Mouse (Mus musculus) T-helper 2 cell (primary cell): ENCODE measurements around the gene Mapk8ip1.

Experiments
- in situ Hi-C: fragments of 300-600 bp; cut with MboI, MseI; formaldehyde crosslinking; loops from one replicate; pipeline ENCODE4 v1.15.1; 2025; ENCODE audit warnings: high pct_unique_total_duplicates

The Mapk8ip1 gene

GRCm38 (mm10) chr2:92375099-92375623, 25.9 kb downstream of the Mapk8ip1 start:
- in situ Hi-C loops = loop anchor here (5.0 kb wide), 1 partner anchor 62 kb away; no protein-coding TSS in a partner anchor

DNA sequence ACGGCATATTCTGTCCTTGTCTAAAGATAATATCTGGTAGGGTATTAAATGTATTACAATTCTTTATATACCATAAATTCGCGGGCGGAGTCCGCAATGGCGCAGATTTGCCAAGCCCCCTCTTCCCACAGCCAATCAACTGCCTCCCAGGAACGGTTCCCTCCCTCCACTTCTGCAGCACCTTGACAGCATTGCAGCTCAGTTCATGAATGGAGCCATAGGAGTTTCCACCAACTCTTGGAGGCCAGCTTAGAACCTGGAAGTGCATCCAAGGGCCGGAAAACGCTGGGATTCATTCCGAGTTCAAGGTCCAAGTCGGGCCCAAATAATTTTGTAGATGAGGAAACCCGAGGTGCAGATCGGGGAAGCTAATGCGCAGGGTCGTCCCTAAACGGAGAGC, 26.5 kb downstream of the Mapk8ip1 start, which contains the start of the genes Pex16 and Large2:
TSS of gene Pex16 (plus strand) at position 163 of the 400 bp plus-strand sequence.
TSS of gene Large2 (minus strand) at position 356 of the 400 bp plus-strand sequence.
- in situ Hi-C loops = no loop called here

DNA sequence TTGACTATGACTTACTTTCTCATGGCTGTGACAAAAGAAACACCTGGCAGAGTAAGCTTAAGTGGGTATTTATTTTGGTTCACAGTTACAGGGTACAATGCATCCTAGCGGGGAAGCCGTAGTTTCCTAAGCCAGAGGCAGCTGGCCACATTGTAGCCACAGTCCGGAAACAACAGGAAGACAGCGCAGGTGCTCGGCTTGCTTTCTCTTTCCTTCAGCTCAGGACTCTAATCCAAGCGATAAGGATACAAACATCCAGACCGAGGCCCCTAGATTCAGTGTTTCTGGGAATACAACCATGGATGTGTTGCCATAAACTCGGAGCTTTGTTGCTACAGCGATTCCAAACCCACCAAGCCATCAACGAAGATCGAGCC, 27.6 kb downstream of the Mapk8ip1 start:
- in situ Hi-C loops = no loop called here

GRCm38 (mm10) chr2:92372767-92373436, 28.2 kb downstream of the Mapk8ip1 start:
- in situ Hi-C loops = no loop called here

GRCm38 (mm10) chr2:92371971-92372690, 28.9 kb downstream of the Mapk8ip1 start:
- in situ Hi-C loops = no loop called here

GRCm38 (mm10) chr2:92370821-92371805, 29.9 kb downstream of the Mapk8ip1 start:
- in situ Hi-C loops = no loop called here

GRCm38 (mm10) chr2:92370375-92370774, 30.7 kb downstream of the Mapk8ip1 start:
- in situ Hi-C loops = no loop called here

DNA sequence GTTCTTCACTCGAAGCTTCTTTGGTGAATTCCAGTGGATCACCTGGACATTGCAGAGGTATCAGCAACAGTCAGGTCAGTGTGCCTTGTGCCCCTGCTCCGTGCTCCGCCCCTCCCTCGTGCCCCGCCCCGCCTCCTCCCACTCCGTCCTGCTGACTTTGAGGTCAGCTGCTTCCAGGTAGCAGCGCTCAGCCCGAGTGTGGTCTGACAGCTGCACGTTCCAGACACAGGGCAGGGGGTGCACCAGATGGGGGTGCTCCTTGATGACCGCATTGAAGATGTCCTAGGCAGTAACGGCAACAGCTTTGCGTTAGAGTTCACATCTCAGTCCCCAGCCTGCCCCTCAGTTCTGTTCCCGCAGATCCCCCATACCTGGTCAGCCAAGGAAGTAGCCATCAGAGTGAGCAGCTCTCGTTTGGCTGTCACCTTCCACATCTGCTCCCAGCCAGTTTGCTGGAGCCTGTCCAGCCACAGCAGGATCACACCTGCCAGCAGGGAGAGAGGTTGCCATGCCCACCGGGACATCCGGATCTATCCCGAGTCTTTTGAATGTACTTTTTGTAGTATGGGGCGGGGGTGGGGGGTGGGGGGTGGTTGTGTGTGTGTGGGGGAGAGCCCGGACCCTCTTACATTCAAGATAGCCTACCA, 33.6 kb downstream of the Mapk8ip1 start:
- in situ Hi-C loops = no loop called here

DNA sequence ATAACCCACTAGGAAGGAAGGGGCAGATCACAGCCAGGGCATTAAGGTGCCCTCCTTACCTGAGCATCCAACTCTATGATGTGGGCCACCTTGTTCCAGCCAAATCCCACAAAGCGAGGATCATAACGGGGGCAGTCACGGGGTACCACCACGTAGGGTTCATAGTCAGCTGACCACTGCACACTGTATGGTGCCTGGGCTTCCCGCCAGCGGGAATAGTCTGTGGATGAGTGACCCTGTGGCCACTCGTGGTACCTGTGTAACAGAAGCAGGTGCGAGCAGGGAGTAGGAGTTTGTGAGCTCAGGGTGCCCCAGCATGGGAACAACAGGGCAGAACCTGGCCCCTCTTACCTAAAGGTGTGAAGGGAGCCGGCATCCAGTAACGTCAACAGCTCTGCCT, 35.5 kb downstream of the Mapk8ip1 start:
- in situ Hi-C loops = no loop called here

DNA sequence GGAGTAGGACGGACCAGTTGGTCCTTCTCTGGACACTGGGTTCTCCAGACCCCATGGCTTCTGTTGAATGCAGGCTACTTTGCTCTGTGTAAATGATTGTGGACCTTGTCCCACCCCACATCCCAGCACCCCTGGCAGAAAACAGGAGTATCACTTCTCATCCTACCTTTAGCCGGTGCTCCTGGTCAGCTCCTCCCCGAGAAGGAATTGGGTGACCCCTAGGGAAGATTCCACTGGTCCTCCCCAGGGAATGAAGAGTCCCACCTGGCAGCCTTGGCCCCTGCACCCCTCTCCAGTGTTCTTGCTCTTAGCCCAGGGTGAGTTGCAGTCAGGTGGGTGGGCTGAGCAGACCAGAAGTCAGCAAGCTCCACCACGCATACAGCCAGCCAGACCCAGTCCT, 37.0 kb downstream of the Mapk8ip1 start:
- in situ Hi-C loops = no loop called here

- in situ Hi-C loops = no loop called here
Observed at GRCm38 (mm10) chr2:92362571-92363228, 38.4 kb downstream of the Mapk8ip1 start.

DNA sequence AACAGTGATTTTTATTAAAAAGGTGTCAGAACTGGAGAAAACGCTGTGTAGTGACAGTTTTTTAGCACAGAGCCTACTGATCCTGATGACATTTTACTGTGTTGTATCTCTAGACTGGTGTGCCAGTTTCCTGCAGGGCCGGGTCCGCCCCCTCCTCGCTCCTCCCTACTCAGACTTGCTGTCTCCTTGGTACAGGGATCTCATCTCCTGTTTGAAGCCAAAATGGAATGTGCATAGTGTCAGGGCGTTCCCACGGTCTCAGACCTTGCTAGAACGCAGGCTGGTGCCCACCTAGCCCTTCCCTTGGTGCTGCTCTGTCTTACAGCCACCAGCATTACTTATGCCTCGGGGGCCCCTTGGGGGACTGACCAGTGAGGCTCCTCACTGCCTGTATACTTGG, 39.3 kb downstream of the Mapk8ip1 start:
- in situ Hi-C loops = no loop called here

DNA sequence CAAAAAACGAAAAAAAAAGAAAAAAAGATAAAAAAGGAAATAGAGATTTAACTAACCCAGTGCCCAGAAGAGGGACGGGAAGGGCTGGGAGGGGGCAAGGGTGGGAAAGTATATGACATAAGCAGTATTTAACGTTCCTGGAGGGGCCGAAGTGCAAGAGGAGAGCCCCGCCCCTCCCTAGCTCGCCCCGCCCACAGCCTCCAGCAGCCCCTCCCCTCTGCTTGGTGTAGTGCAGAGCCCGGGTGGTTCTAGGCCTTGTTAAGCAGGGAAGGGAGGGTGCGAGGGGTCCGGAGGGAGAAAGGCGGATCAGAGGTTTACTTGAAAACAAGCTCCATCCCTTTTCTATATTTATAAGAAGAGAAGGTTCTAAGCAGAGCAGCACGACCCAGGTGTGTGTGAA, 40.2 kb downstream of the Mapk8ip1 start:
- in situ Hi-C loops = no loop called here

DNA sequence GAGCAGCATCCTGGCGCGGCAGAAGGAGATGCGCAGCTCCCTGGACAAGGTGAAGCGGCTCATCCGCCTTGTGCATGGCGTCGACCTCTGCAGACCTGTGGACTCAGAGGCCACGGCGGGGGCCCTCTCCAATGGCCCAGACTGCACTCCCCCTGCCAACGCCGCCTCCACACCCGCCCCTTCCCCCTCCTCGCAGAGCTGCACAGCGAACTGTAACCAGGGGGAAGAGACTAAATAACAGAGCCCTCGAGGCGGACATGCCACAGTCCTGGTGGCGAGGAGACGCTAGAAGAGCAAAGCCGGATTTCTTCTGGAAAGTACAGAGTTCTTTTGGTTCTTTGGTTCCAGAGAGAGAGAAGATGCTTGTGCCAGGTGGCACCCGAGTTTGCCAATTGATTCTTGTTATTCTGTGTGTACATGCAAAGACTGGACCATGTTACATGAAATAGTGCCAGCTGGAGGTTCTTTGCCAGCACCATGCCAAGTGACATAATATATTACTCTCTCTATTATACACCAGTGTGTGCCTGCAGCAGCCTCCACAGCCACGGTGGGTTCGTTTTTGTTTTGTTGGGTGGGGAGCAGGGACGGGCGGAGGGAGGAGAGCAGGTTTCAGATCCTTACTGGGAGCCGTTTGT, 40.8 kb downstream of the Mapk8ip1 start:
- in situ Hi-C loops = no loop called here

DNA sequence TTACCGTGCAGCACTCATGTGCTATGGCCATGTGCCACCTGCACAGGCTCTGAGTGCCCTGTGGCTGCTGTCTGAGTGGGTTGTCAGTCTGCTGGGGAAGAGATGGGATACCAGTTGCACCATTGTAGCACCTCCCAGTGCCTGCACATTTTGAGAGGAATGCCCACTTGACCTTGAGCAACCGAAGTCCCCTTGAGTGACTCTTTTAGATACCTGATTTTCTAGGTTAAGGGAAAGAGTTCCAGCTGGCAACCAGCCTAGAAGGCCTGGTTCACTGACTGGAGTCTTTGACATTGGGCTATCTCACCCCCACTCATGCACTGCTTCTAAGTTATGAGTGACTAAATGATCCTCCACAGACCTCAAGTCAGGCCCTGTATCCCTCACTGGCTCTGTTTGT, 41.8 kb downstream of the Mapk8ip1 start:
- in situ Hi-C loops = no loop called here

DNA sequence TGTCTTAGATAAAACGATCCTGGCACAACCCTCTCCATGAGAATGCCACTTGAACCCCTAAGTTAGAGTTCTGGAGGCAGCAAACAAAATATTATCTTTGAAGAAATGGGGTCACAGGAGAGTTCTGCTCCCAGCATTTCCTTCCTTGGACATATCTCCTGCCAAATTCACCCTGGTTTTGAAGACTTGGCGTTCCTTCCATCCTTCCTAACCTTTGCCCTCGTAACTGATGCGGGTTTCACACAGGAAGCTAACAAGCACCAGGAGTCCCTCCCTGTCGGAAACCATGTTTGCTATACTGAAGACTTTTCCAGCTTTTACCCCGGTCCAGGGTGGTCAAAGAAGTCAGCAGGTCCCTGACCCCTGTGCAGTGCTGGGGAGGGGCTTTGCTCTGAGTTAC, 46.8 kb downstream of the Mapk8ip1 start:
- in situ Hi-C loops = no loop called here

DNA sequence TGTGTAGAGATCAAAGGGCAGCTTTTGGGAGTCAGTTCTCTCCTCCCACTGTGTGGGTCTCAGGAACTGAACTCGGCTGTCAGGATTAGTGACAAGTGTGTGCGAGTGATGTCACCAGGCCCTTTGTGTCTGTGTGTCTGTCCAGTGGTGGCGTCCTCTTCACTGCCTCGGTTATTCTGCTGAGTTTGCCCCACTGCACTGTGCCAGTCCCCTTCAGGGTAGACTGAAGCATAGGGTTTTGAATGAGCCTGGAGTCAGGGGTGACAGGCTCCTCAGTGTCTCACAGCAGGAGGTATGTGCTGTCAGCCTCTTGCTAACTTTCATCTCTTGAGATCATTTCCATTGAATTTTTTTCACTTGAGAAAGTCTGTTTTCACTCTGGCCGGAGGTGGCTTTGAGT, 47.7 kb downstream of the Mapk8ip1 start:
- in situ Hi-C loops = no loop called here

GRCm38 (mm10) chr2:92350686-92351085, 50.4 kb downstream of the Mapk8ip1 start:
- in situ Hi-C loops = no loop called here

GRCm38 (mm10) chr2:92349589-92350425, 51.3 kb downstream of the Mapk8ip1 start:
- in situ Hi-C loops = no loop called here
